Mouse (Mus musculus) monocyte, adult 5-6 weeks (primary cell): Measurements from ENCODE around the gene Gm16434. TPM values are rescaled to one million over a fixed set of nuclear protein-coding genes. Genes with fewer than 3 reads are reported as not detected.
"Not testable (repeated sequence)": the region's sequence is repeated elsewhere in the genome, so short reads cannot be mapped to it uniquely, and the experiment has no call there.

Source experiments
- ATAC-seq: fragments of 153-309, 156-312 bp; replicated peaks from 2 replicates; pipeline ENCODE4 v1.8.0; 2017; ENCODE audit warnings: mild to moderate bottlenecking; ENCODE audit not compliant: low TSS enrichment, insufficient number of reproducible peaks, severe bottlenecking, poor library complexity, low FRiP score
- total RNA-seq: library from RNA; stranded (forward); fragments of 200-1000, 200-491, 200-594 nt; gene quantifications from 3 replicates; pipeline ENCODE4 v1.2.3, GENCODE M21; 2017

Gene Gm16434
- total RNA-seq, result not detected in 3 replicates

DNA sequence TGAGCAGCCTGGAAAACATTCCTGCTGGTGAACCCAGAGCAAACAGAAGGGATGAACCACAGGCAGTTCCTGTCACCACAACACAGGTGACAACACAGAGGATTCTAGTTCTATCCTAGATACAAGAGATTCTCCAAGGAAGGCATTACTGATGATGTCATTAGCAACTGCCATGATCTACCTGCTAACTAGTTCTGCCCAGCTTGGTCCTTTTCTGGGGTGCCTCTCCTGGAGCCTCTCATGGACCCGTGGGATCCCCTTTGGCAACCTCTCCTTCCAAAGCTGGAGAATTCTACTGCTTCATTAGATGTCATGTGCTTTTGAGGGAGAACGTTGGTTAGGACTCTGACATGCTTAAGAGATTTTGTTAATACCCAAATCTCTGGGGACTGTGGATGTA is at the start of gene Gm16434:
Gene Gm16434, minus strand, starts transcription at position 101 of the 400 bp plus-strand sequence.
- not testable (repeated sequence) for ATAC-seq

GRCm38 (mm10) chr14:7243498-7243897 is 49.2 kb upstream of the Gm16434 start:
- ATAC-seq, result not testable (repeated sequence)

DNA sequence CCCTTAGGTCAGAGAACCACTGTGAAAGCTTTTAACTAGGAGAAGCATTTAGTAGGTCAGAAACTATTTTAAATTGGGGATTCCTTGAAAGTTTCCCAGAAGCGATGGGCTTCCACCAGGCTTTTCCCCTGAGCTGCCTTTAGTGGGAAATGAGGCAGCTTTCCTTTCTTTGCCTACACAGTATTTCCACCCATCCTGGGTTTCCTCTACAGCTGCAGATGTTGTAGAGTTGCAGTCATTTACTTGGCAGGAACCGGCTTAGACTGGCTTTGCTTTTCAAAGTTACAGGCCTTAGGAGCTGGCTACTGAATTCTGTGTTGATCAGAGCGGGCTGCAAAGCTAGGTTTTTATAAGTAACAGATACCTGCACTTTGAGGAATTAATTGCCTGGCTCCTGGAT is 5.7 kb upstream of the Gm16434 start:
- not testable (repeated sequence) for ATAC-seq

DNA sequence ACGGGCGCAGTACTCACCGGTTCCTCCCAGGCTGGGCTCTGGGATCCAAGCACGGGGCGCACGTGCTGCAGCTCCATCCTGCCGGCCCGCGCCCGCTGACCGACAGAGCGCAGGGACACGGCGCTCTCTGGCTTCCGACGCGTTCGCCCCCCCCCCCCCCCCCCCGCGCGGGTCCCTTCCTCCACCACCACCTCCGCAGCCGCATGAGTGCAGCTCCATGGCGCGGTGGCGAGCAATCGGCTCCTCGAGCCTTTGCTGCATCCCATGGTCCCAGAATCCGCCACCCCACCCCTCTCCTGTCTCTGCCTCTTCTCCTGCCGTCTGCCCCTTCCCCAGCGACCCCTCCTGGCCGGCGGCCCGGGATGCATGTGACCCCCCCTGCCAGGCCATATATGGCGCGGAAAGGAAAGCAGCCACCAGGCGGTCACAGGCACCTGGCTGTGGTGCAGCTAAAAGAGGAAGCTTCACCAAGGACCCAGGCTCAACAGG is 19.8 kb downstream of the Gm16434 start, which contains the start of gene Gm3512:
Gene Gm3512, minus strand, starts transcription at position 51 of the 489 bp plus-strand sequence.
- ATAC-seq, result not testable (repeated sequence)

Other genes with a start within 250 kb of the Gm16434 start
- gene Gm6356, start 220.7 kb downstream of the Gm16434 start, total RNA-seq, result not detected in 3 replicates
- not detected in 3 replicates for gene Gm10406, start 167.1 kb downstream of the Gm16434 start, total RNA-seq
- gene Gm3685, start 149.6 kb downstream of the Gm16434 start, total RNA-seq, result not detected in 3 replicates
- gene Gm3696, start 93.9 kb downstream of the Gm16434 start, total RNA-seq, result 0.96 TPM in 1 of 3 replicates, not detected in the others
- gene Gm6676, start 69.1 kb downstream of the Gm16434 start, total RNA-seq, result not detected in 3 replicates
- gene Gm3512, start 20.0 kb downstream of the Gm16434 start, total RNA-seq, result not detected in 3 replicates
- gene Gm3727, start 70.2 kb upstream of the Gm16434 start, total RNA-seq, result not detected in 3 replicates
- not detected in 3 replicates for gene Gm3739, start 120.5 kb upstream of the Gm16434 start, total RNA-seq
- gene Gm5797, start 137.9 kb upstream of the Gm16434 start, total RNA-seq, result not detected in 3 replicates
- not detected in 3 replicates for gene Gm8374, start 170.6 kb upstream of the Gm16434 start, total RNA-seq